Mouse (Mus musculus): ENCODE results near the gene Ddhd1.

- TF ChIP-seq POLR2A (IDR thresholded peaks at IDR 0.05; ENCODE audit: insufficient read depth, low read depth, low read length) (no peak), CTCF (IDR thresholded peaks at IDR 0.05; ENCODE audit: insufficient read depth, low read depth, low read length) (no peak)
These were observed 41.4 kb downstream of the Ddhd1 start for GRCm38 (mm10) chr14:45616526-45616925.
